Mouse (Mus musculus): ENCODE measurements around the gene Noxa1.

Gene Noxa1

GRCm38 (mm10) chr2:25098956-25099355 lies 4.0 kb upstream of the Noxa1 start:
- DNase-seq (ENCODE audit: extremely low read depth, low read depth) = no peak

- DNase-seq (ENCODE audit: extremely low read depth, low read depth) = peak; percentile 52
These were observed 3.2 kb upstream of the Noxa1 start for GRCm38 (mm10) chr2:25098005-25098615.

GRCm38 (mm10) chr2:25094785-25095108 lies 202 bp downstream of the Noxa1 start:
- no peak for DNase-seq (ENCODE audit: extremely low read depth, low read depth)

- no peak for DNase-seq (ENCODE audit: extremely low read depth, low read depth)
These were observed 6.3 kb downstream of the Noxa1 start for GRCm38 (mm10) chr2:25088636-25089035.

GRCm38 (mm10) chr2:25087842-25088241 lies 7.1 kb downstream of the Noxa1 start:
- no peak for DNase-seq (ENCODE audit: extremely low read depth, low read depth)

GRCm38 (mm10) chr2:25085571-25085970 lies 9.4 kb downstream of the Noxa1 start:
- DNase-seq (ENCODE audit: extremely low read depth, low read depth) = no peak

GRCm38 (mm10) chr2:25083697-25084096 lies 11.3 kb downstream of the Noxa1 start:
- DNase-seq (ENCODE audit: extremely low read depth, low read depth) = no peak

GRCm38 (mm10) chr2:25080076-25080475 lies 14.9 kb downstream of the Noxa1 start, which contains the start of gene Entpd8:
Gene Entpd8, plus strand, starts transcription at chr2:25080304.
- no peak for DNase-seq (ENCODE audit: extremely low read depth, low read depth)

- no peak for DNase-seq (ENCODE audit: extremely low read depth, low read depth)
These were observed 16.0 kb downstream of the Noxa1 start for GRCm38 (mm10) chr2:25078967-25079366.

GRCm38 (mm10) chr2:25075506-25075905 lies 19.4 kb downstream of the Noxa1 start:
- DNase-seq (ENCODE audit: extremely low read depth, low read depth) = no peak

- DNase-seq (ENCODE audit: extremely low read depth, low read depth) = no peak
These were observed 22.6 kb downstream of the Noxa1 start for GRCm38 (mm10) chr2:25072398-25072797.

- DNase-seq (ENCODE audit: extremely low read depth, low read depth) = no peak
These were observed 25.4 kb downstream of the Noxa1 start for GRCm38 (mm10) chr2:25069537-25069936.

GRCm38 (mm10) chr2:25066552-25066951 lies 28.4 kb downstream of the Noxa1 start:
- DNase-seq (ENCODE audit: extremely low read depth, low read depth) = no peak

- DNase-seq (ENCODE audit: extremely low read depth, low read depth) = no peak
These were observed 29.4 kb downstream of the Noxa1 start for GRCm38 (mm10) chr2:25065537-25065936.

- no peak for DNase-seq (ENCODE audit: extremely low read depth, low read depth)
These were observed 30.7 kb downstream of the Noxa1 start for GRCm38 (mm10) chr2:25064285-25064684.

GRCm38 (mm10) chr2:25063523-25063922 lies 31.4 kb downstream of the Noxa1 start:
- no peak for DNase-seq (ENCODE audit: extremely low read depth, low read depth)

GRCm38 (mm10) chr2:25058926-25059325 lies 36.0 kb downstream of the Noxa1 start:
- DNase-seq (ENCODE audit: extremely low read depth, low read depth) = no peak

GRCm38 (mm10) chr2:25055409-25056155 lies 39.4 kb downstream of the Noxa1 start:
- DNase-seq (ENCODE audit: extremely low read depth, low read depth) = no peak

GRCm38 (mm10) chr2:25055068-25055405 lies 39.9 kb downstream of the Noxa1 start:
- no peak for DNase-seq (ENCODE audit: extremely low read depth, low read depth)

- DNase-seq (ENCODE audit: extremely low read depth, low read depth) = peak; percentile 51
These were observed 40.5 kb downstream of the Noxa1 start, which contains the start of gene Nsmf for GRCm38 (mm10) chr2:25054221-25055067. Gene Nsmf, plus strand, starts transcription at chr2:25054355.

- DNase-seq (ENCODE audit: extremely low read depth, low read depth) = no peak
These were observed 41.8 kb downstream of the Noxa1 start for GRCm38 (mm10) chr2:25053101-25053500.

GRCm38 (mm10) chr2:25051450-25051849 lies 43.5 kb downstream of the Noxa1 start:
- no peak for DNase-seq (ENCODE audit: extremely low read depth, low read depth)

Data from MEL-GATA-1-ER (cell line).